ENCODE assay signal across 1 mouse cellular context in the genomic region with DNA sequence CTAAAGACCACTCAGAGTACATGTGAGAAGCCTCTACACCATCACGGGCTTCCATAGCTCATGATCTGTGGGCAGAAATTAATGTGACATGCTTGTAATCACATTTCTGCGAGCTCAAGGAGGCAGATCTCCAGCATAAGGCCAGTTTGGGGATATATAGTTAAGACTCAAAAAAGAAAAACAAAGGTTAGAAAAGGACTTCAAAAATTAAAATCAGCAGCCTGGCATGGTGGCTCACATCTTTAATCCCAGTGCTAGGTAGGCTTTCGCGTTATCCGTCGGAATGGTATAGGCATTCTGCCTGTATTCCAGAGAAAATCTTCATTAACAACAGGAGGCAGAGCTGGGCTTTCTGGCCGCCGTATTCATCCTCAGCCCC.
TF ChIP-seq lines count a peak whose summit lies in the region.

No protein-coding gene starts in this region.

TF ChIP-seq in myocyte, 11 proteins besides CTCF, POLR2A, EP300 and RAD21 (continued from another document):
- no peak for TF ChIP-seq POLR2AphosphoS2 (IDR thresholded peaks at IDR 0.05; ENCODE audit: insufficient read length, low read depth)
